In the genomic region with DNA sequence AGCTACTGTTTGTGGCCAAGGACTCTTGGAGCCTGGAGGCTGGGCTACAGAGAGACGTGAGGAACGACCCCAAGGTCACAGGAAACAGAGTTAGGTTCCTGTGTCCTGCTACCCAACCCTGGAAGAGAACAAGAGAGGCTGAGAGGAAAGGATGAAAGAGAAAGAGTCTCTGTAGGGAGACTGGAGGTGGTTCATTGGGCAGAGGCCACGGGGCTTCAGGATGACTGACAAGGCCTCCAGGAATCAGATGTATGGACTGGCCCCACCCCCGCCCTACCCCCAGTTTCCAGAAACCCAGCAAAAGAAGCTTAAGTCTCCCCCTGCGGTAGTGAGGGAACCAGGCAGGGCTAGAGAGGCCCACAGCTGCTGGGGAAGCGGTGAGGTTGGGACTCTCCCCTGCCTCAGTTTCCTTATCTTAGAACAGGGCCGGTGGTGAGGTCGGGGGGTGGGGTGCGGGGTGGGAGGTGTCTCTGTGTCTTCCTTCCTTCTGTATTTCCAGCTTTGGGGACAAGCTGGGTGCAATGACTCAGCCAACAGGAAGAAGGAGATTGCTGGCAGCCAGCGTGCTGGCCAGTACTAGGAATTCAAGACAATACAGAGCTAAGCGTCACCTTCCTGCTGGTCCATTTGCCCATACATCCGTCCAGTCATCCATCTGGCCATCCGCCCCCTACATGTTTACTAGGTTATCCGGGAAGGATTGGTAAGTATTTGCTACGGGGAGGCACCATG, we compare ENCODE assay signal across 8 mouse cellular contexts. TPM values are rescaled to one million over a fixed set of nuclear protein-coding genes. Genes with fewer than 3 reads are reported as not detected.
DNase-seq lines count a peak whose midpoint lies in the region; ATAC-seq and TF ChIP-seq lines count a peak whose summit lies in the region.

No protein-coding gene starts in this region.

- H3K36me3 ChIP-seq in spleen, adult 2 months (ENCODE audit: control insufficient read depth, insufficient read depth, low read length): no peaks in the 10 kb centered on the region
- no peaks in the 10 kb centered on the region for H3K36me3 ChIP-seq in forebrain, embryonic 13.5 days (ENCODE audit: poor library complexity, severe bottlenecking)
- H3K36me3 ChIP-seq in hindbrain, postnatal 0 days (ENCODE audit: insufficient read depth, low read length): no peaks in the 10 kb centered on the region
- no peaks in the 10 kb centered on the region for H3K36me3 ChIP-seq in liver, postnatal 0 days (replicated peaks; ENCODE audit: insufficient read depth, low read length)
- no peaks in the 10 kb centered on the region for H3K36me3 ChIP-seq in stomach, postnatal 0 days (ENCODE audit: control insufficient read depth, insufficient read depth, low read length)

- no peak for TF ChIP-seq CTCF in spleen, adult 2 months (IDR thresholded peaks at IDR 0.05; ENCODE audit: extremely low read depth, insufficient read depth, insufficient read length, insufficient replicate concordance)
- no peak for TF ChIP-seq CTCF in hindbrain, postnatal 0 days (IDR thresholded peaks at IDR 0.05; ENCODE audit: low read depth)
- peak; percentile 12; the same call in 1 of the 2 replicates for TF ChIP-seq CTCF in liver, postnatal 0 days (IDR thresholded peaks at IDR 0.05; ENCODE audit: low read depth)
- no peak for TF ChIP-seq CTCF in stomach, postnatal 0 days (IDR thresholded peaks at IDR 0.05; ENCODE audit: low read depth)

- no peaks in the 10 kb centered on the region; the same call in 1 of the 2 replicates for H3K4me1 ChIP-seq in spleen, adult 2 months (ENCODE audit: control insufficient read depth, insufficient read depth, insufficient read length)
- H3K4me1 ChIP-seq in forebrain, embryonic 13.5 days: peaks cover 33% of the 10 kb centered on the region
- H3K4me1 ChIP-seq in hindbrain, postnatal 0 days (ENCODE audit: insufficient read depth, low read length): peaks cover 17% of the 10 kb centered on the region
- H3K4me1 ChIP-seq in liver, postnatal 0 days (ENCODE audit: insufficient read depth): peaks cover 36% of the 10 kb centered on the region
- peaks cover 11% of the 10 kb centered on the region for H3K4me1 ChIP-seq in stomach, postnatal 0 days (replicated peaks; ENCODE audit: control insufficient read depth, insufficient read depth)

- TF ChIP-seq EP300 in liver, postnatal 0 days (IDR thresholded peaks at IDR 0.05; ENCODE audit: low read depth): peak; percentile 31; the same call in 1 of the 2 replicates
- TF ChIP-seq EP300 in stomach, postnatal 0 days (optimal IDR thresholded peaks at IDR 0.05): no peak

- peak overlapping the region; percentile 16; the same call in 1 of the 2 replicates for H3K9ac ChIP-seq in forebrain, embryonic 13.5 days
- 0 out of 2 replicates have a peak overlapping the region, but pooled peaks have one; percentile 13 for H3K9ac ChIP-seq in hindbrain, postnatal 0 days (replicated peaks; ENCODE audit: low read length)
- H3K9ac ChIP-seq in liver, postnatal 0 days (replicated peaks): peak overlapping the region; percentile 67
- no peak overlapping the region for H3K9ac ChIP-seq in stomach, postnatal 0 days (ENCODE audit: low read length)

- TF ChIP-seq POLR2A in spleen, adult 2 months (IDR thresholded peaks at IDR 0.05; ENCODE audit: low read depth, low read length): no peak

- H3K4me2 ChIP-seq in forebrain, embryonic 13.5 days: no peak overlapping the region
- no peak overlapping the region for H3K4me2 ChIP-seq in hindbrain, postnatal 0 days (ENCODE audit: low read depth, low read length)
- peak overlapping the region; percentile 90 for H3K4me2 ChIP-seq in liver, postnatal 0 days (ENCODE audit: low read depth, low read length)
- H3K4me2 ChIP-seq in stomach, postnatal 0 days (replicated peaks; ENCODE audit: low read depth): no peak overlapping the region

- peaks cover 7% of the 10 kb centered on the region; the same call in 1 of the 2 replicates for H3K27me3 ChIP-seq in spleen, adult 2 months (ENCODE audit: control insufficient read depth, insufficient read depth, low read length)
- H3K27me3 ChIP-seq in forebrain, embryonic 13.5 days: no peaks in the 10 kb centered on the region
- no peaks in the 10 kb centered on the region for H3K27me3 ChIP-seq in hindbrain, postnatal 0 days (ENCODE audit: insufficient read depth, low read length)
- no peaks in the 10 kb centered on the region for H3K27me3 ChIP-seq in liver, postnatal 0 days (ENCODE audit: insufficient read depth, low read length)
- no peaks in the 10 kb centered on the region for H3K27me3 ChIP-seq in stomach, postnatal 0 days (ENCODE audit: control insufficient read depth, insufficient read depth, low read length)

- no peak overlapping the region for H3K4me3 ChIP-seq in spleen, adult 2 months (ENCODE audit: extremely low read depth, insufficient read depth, insufficient read length)
- no peak overlapping the region for H3K4me3 ChIP-seq in forebrain, embryonic 13.5 days
- H3K4me3 ChIP-seq in hindbrain, postnatal 0 days (ENCODE audit: low read length): no peak overlapping the region
- peak overlapping the region; percentile 54 for H3K4me3 ChIP-seq in liver, postnatal 0 days (ENCODE audit: low read depth, low read length)
- H3K4me3 ChIP-seq in stomach, postnatal 0 days (ENCODE audit: low read depth, low read length): no peak overlapping the region

- 30% methylated on average over 15 of the region's 15 CpGs for WGBS in spleen, adult 2 months
- WGBS in forebrain, embryonic 13.5 days: 42% methylated on average over 15 of the region's 15 CpGs
- WGBS in hindbrain, postnatal 0 days: 36% methylated on average over 15 of the region's 15 CpGs
- 17% methylated on average over 15 of the region's 15 CpGs for WGBS in liver, postnatal 0 days (ENCODE audit: insufficient replicate concordance)
- 41% methylated on average over 15 of the region's 15 CpGs for WGBS in stomach, postnatal 0 days

- no peak for DNase-seq in spleen, adult 2 months (ENCODE audit: low read depth in 1 of 2, low spot score in 2 of 2)
- no peak for DNase-seq in spleen, postnatal 10 days (ENCODE audit: low spot score in 2 of 2)
- DNase-seq in hindbrain, postnatal 0 days (ENCODE audit: low spot score): no peak
- DNase-seq in liver, postnatal 0 days: peak; percentile 57
- DNase-seq in stomach, postnatal 0 days (ENCODE audit: low spot score): no peak
- DNase-seq in ovary, postnatal 10 days (ENCODE audit: low spot score): no peak
- no peak for DNase-seq in thymus, postnatal 10 days (ENCODE audit: low spot score in 2 of 2)

- ATAC-seq in forebrain, embryonic 13.5 days: no peak
- ATAC-seq in hindbrain, postnatal 0 days: no peak
- peak; percentile 53 for ATAC-seq in liver, postnatal 0 days
- ATAC-seq in stomach, postnatal 0 days (ENCODE audit: low FRiP score, low TSS enrichment): peak; percentile 37; the same call in 1 of the 2 replicates

- H3K9me3 ChIP-seq in forebrain, embryonic 13.5 days (replicated peaks): no peaks in the 10 kb centered on the region
- H3K9me3 ChIP-seq in hindbrain, postnatal 0 days (ENCODE audit: low read length): no peaks in the 10 kb centered on the region
- H3K9me3 ChIP-seq in liver, postnatal 0 days (ENCODE audit: low read length): no peaks in the 10 kb centered on the region
- no peaks in the 10 kb centered on the region for H3K9me3 ChIP-seq in stomach, postnatal 0 days (ENCODE audit: control insufficient read depth, low read length)

- H3K27ac ChIP-seq in spleen, adult 2 months (ENCODE audit: insufficient read depth, low read length): peak overlapping the region; percentile 69
- H3K27ac ChIP-seq in forebrain, embryonic 13.5 days: peak overlapping the region; percentile 88
- H3K27ac ChIP-seq in hindbrain, postnatal 0 days: peak overlapping the region; percentile 80
- H3K27ac ChIP-seq in liver, postnatal 0 days (ENCODE audit: low read depth): peak overlapping the region; percentile 88
- peak overlapping the region; percentile 65 for H3K27ac ChIP-seq in stomach, postnatal 0 days (replicated peaks)

RNA-seq across cellular contexts. Expression of gene 1700001O22Rik, which starts 30.7 kb away (rescaled TPM):
- polyA plus RNA-seq in spleen, adult 2 months (2012; rRNA removed): 0.46 and 0.67 TPM in 2 replicates
- 3.8 and 4.5 TPM in 2 replicates for polyA plus RNA-seq in forebrain, embryonic 13.5 days (2015; fragmentation: Nextera tagmentation; extraction: Ambion mirVana)
- 0.75 and 2.4 TPM in 2 replicates for total RNA-seq in hindbrain, postnatal 0 days (2014; rRNA removed)
- polyA plus RNA-seq in hindbrain, postnatal 0 days (2015; fragmentation: Nextera tagmentation; extraction: Ambion mirVana): 1.8 and 2.6 TPM in 2 replicates
- polyA plus RNA-seq in liver, postnatal 0 days (2015; fragmentation: Nextera tagmentation; extraction: Ambion mirVana): not detected in 2 replicates
- polyA plus RNA-seq in stomach, postnatal 0 days (2015; fragmentation: Nextera tagmentation; extraction: Ambion mirVana): 2.0 and 2.5 TPM in 2 replicates

RNA-seq across cellular contexts. Expression of gene Ntmt1, which starts 34.9 kb away (rescaled TPM):
- polyA plus RNA-seq in spleen, adult 2 months (2012; rRNA removed): 16.6 and 21.7 TPM in 2 replicates
- 120 and 127 TPM in 2 replicates for polyA plus RNA-seq in forebrain, embryonic 13.5 days (2015; fragmentation: Nextera tagmentation; extraction: Ambion mirVana)
- 79.5 and 96.3 TPM in 2 replicates for total RNA-seq in hindbrain, postnatal 0 days (2014; rRNA removed)
- polyA plus RNA-seq in hindbrain, postnatal 0 days (2015; fragmentation: Nextera tagmentation; extraction: Ambion mirVana): 95.9 and 99.6 TPM in 2 replicates
- 27.8 and 30.2 TPM in 2 replicates for polyA plus RNA-seq in liver, postnatal 0 days (2015; fragmentation: Nextera tagmentation; extraction: Ambion mirVana)
- polyA plus RNA-seq in stomach, postnatal 0 days (2015; fragmentation: Nextera tagmentation; extraction: Ambion mirVana): 52.4 and 53.3 TPM in 2 replicates

RNA-seq across cellular contexts. Expression of gene Asb6, which starts 57.4 kb away (rescaled TPM):
- 51.5 and 61.7 TPM in 2 replicates for polyA plus RNA-seq in spleen, adult 2 months (2012; rRNA removed)
- 39.4 and 43.4 TPM in 2 replicates for polyA plus RNA-seq in forebrain, embryonic 13.5 days (2015; fragmentation: Nextera tagmentation; extraction: Ambion mirVana)
- total RNA-seq in hindbrain, postnatal 0 days (2014; rRNA removed): 49.1 and 53.5 TPM in 2 replicates
- 36.6 and 37.4 TPM in 2 replicates for polyA plus RNA-seq in hindbrain, postnatal 0 days (2015; fragmentation: Nextera tagmentation; extraction: Ambion mirVana)
- 16.7 and 16.9 TPM in 2 replicates for polyA plus RNA-seq in liver, postnatal 0 days (2015; fragmentation: Nextera tagmentation; extraction: Ambion mirVana)
- polyA plus RNA-seq in stomach, postnatal 0 days (2015; fragmentation: Nextera tagmentation; extraction: Ambion mirVana): 17.2 and 19.6 TPM in 2 replicates

Comparison
In these comparisons a context has a peak if more than half of its experiments do, and no peak if none do; other contexts are left out.
1. ATAC-seq: peak in liver, postnatal 0 days (single experiment) and stomach, postnatal 0 days (single experiment); none in forebrain, embryonic 13.5 days (single experiment) and hindbrain, postnatal 0 days (single experiment).
2. Peak in every context shown above with its lines, with median percentiles within 50 percentile points of each other: H3K27ac ChIP-seq.